Mouse (Mus musculus): ENCODE measurements around the gene Cotl1. TPM values are rescaled to one million over a fixed set of nuclear protein-coding genes. Genes with fewer than 3 reads are reported as not detected.
"Not testable (repeated sequence)": the region's sequence is repeated elsewhere in the genome, so short reads cannot be mapped to it uniquely, and the experiment has no call there.

Cotl1 gene
- polyA plus RNA-seq, 1 experiment from 2014 or later = 54.6 TPM

DNA sequence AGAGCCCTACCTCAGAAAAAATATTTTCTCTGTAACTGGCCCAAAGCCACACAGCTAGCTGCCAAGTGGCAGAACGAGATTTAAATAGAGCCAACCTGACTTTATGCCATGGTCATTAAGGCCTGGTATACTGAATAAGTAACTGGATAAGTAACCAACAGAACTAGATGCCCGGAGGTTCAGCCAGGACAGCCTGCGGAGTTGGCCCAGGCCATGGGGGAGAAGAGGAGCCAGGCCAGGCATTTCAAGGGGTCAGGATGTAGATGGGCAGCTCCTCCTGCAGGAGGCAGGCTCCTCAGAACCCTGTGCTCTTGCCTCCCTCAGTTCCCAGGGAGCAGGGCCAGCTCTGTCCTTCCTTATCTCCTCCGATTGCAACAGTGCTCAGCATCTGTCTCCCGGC lies 15.3 kb upstream of the Cotl1 start:
- Histone ChIP-seq H3K36me3 (ENCODE audit: insufficient read depth, low read length) (no peaks in the 10 kb centered on the region), H3K4me1 (ENCODE audit: insufficient read depth, low read depth, low read length) (no peaks in the 10 kb centered on the region), H3K27ac (ENCODE audit: low read length) (no peak overlapping the region), H3K9ac (replicated peaks; ENCODE audit: low read depth) (no peak overlapping the region), H3K9me3 (ENCODE audit: low read length) (no peaks in the 10 kb centered on the region), H3K27me3 (replicated peaks; ENCODE audit: insufficient read depth, low read length) (no peaks in the 10 kb centered on the region), H3K4me2 (replicated peaks; ENCODE audit: low read depth, low read length) (no peak overlapping the region), H3K4me3 (ENCODE audit: low read depth, low read length) (no peak overlapping the region)
- ATAC-seq (no peak), DNase-seq (ENCODE audit: low spot score) (no peak)
- TF ChIP-seq EP300 (IDR thresholded peaks at IDR 0.05) (no peak), CTCF (IDR thresholded peaks at IDR 0.05) (peak; percentile 30)
- WGBS = 59% methylated on average over 5 of the region's 5 CpGs

DNA sequence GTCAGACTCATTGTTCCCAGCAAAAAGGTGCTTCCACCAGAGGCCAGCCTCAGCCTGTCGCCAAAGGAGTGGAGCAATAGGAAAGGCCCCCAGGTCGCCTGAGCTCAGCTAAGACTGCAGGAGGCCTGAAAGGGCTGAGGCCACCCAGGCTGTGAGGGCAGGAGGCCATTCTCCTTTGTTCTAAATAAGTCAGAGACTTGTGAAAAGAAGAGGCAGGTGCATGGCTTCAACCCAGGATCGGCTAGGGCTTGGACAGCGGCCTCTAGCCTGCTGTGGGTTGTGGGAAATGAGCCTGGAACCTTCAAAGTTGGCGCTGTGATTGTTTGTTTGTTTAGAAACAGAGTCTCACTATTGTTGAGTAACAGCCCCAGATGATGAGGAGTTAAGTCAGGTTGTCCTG lies 13.7 kb upstream of the Cotl1 start:
- Histone ChIP-seq H3K9me3 (ENCODE audit: low read length) (no peaks in the 10 kb centered on the region), H3K4me2 (replicated peaks; ENCODE audit: low read depth, low read length) (no peak overlapping the region), H3K4me3 (ENCODE audit: low read depth, low read length) (no peak overlapping the region), H3K9ac (replicated peaks; ENCODE audit: low read depth) (no peak overlapping the region), H3K27me3 (replicated peaks; ENCODE audit: insufficient read depth, low read length) (no peaks in the 10 kb centered on the region), H3K4me1 (ENCODE audit: insufficient read depth, low read depth, low read length) (no peaks in the 10 kb centered on the region), H3K36me3 (ENCODE audit: insufficient read depth, low read length) (no peaks in the 10 kb centered on the region), H3K27ac (ENCODE audit: low read length) (no peak overlapping the region)
- DNase-seq (ENCODE audit: low spot score) = no peak
- WGBS = 48% methylated on average over 5 of the region's 5 CpGs
- no peak for TF ChIP-seq CTCF (IDR thresholded peaks at IDR 0.05)
- no peak for TF ChIP-seq EP300 (IDR thresholded peaks at IDR 0.05)
- no peak for ATAC-seq

DNA sequence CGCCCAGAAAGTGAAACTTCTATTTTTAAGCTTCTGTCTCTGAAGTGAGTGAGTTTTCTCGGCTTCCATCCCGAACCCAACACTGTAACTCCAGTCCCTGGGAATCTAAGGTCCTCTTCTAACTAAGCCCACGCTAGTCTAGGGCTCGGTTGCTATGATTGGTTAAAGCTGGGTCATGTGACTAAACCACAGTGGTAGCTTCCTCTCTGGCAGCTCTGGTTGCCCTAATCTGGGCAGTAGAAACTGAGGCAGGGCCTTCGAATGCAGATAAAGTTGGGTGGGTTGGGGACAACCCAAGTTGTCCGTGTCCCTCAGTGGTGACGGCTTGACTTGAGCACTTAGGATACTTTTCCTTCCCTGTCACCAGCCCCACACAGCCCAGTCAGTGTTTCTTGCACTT lies 13.2 kb upstream of the Cotl1 start:
- no peaks in the 10 kb centered on the region for H3K4me1 ChIP-seq (ENCODE audit: insufficient read depth, low read depth, low read length)
- no peaks in the 10 kb centered on the region for H3K36me3 ChIP-seq (ENCODE audit: insufficient read depth, low read length)
- H3K4me2 ChIP-seq (replicated peaks; ENCODE audit: low read depth, low read length) = no peak overlapping the region
- H3K27me3 ChIP-seq (replicated peaks; ENCODE audit: insufficient read depth, low read length) = no peaks in the 10 kb centered on the region
- H3K27ac ChIP-seq (ENCODE audit: low read length) = no peak overlapping the region
- no peak for TF ChIP-seq CTCF (IDR thresholded peaks at IDR 0.05)
- no peak for TF ChIP-seq EP300 (IDR thresholded peaks at IDR 0.05)
- no peak for ATAC-seq
- H3K4me3 ChIP-seq (ENCODE audit: low read depth, low read length) = no peak overlapping the region
- 77% methylated on average over 8 of the region's 8 CpGs for WGBS
- no peaks in the 10 kb centered on the region for H3K9me3 ChIP-seq (ENCODE audit: low read length)
- no peak overlapping the region for H3K9ac ChIP-seq (replicated peaks; ENCODE audit: low read depth)
- DNase-seq (ENCODE audit: low spot score) = no peak

DNA sequence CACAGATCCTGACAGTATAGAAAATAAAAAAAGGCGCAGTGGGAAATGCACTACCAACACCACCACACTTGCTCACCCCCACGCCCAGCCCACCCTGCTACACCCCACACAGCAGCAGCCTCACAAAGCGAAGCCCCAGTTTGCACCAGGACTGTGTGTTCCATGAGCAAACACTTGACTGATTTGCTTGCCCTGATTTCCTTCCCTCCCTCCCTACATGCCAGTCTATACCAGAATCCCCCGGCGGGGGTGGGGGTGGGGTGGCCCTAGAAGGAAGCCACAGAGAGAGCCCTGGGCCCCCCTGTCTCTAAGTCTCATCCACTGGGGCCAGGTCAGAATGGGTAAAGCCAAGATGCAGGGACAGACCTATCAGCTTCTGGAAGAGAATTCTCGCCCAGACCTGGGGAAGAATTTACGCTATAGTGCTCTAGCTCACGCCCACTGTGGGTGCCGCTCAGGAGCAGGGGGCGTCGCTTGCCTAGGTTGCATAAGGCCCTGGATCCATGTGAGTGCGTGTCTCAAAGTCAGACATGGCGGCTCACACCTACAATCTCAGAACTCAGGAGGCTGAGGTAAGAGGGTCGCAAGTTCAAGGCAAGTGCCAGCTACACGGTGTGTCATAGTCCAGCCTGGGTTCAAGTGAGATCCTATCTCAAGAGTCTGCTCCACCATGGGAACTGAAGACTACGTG lies 7.0 kb upstream of the Cotl1 start:
- WGBS = 52% methylated on average over 16 of the region's 16 CpGs
- H3K36me3 ChIP-seq (ENCODE audit: insufficient read depth, low read length) = no peaks in the 10 kb centered on the region
- no peak overlapping the region for H3K4me2 ChIP-seq (replicated peaks; ENCODE audit: low read depth, low read length)
- H3K9me3 ChIP-seq (ENCODE audit: low read length) = no peaks in the 10 kb centered on the region
- no peak overlapping the region for H3K27ac ChIP-seq (ENCODE audit: low read length)
- no peak overlapping the region for H3K9ac ChIP-seq (replicated peaks; ENCODE audit: low read depth)
- TF ChIP-seq CTCF (IDR thresholded peaks at IDR 0.05) (no peak), EP300 (IDR thresholded peaks at IDR 0.05) (no peak)
- H3K4me3 ChIP-seq (ENCODE audit: low read depth, low read length) = no peak overlapping the region
- peak; percentile 49 for DNase-seq (ENCODE audit: low spot score)
- H3K27me3 ChIP-seq (replicated peaks; ENCODE audit: insufficient read depth, low read length) = no peaks in the 10 kb centered on the region
- no peaks in the 10 kb centered on the region for H3K4me1 ChIP-seq (ENCODE audit: insufficient read depth, low read depth, low read length)
- ATAC-seq = peak; percentile 50

DNA sequence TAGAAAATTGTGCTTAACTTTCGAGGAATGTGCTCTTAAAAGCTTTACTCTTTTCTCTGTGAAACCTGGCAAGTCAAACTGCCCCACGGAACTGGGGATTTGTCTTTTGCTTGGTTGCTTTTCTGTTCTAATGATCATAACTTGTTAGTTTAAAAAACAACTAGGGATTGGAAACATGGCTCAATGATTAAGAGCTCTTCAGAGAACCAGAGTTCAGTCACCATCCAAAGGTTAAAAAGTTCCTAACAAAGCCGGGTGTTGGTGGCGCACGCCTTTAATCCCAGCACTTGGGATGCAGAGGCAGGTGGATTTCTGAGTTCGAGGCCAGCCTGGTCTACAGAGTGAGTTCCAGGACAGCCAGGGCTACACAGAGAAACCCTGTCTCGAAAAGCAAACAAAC lies 5.4 kb upstream of the Cotl1 start:
- ATAC-seq; H3K4me1 ChIP-seq (ENCODE audit: insufficient read depth, low read depth, low read length); DNase-seq (ENCODE audit: low spot score): not testable (repeated sequence)

DNA sequence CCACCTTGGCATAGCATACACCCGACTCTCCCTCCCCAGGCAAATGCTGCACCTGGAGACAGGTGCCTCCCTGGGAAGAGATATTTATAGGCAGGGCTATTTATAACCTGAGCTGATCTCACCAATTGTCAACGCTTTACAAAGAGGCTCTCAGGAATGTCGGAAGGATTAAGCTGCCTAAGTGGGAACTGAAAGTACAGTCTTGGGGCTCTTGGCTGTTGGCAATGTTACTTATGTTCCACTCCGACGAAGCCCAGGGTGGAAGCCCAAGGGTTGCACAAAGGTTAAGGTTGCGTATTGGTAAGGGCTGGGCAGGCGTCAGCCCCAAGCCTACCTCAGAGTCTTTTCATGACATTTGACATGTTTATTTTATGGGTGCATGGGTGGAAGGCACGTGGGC lies 4.2 kb upstream of the Cotl1 start:
- H3K27me3 ChIP-seq (replicated peaks; ENCODE audit: insufficient read depth, low read length) = no peaks in the 10 kb centered on the region
- 12% methylated on average over 8 of the region's 8 CpGs for WGBS
- no peaks in the 10 kb centered on the region for H3K36me3 ChIP-seq (ENCODE audit: insufficient read depth, low read length)
- TF ChIP-seq CTCF (IDR thresholded peaks at IDR 0.05) (no peak), EP300 (IDR thresholded peaks at IDR 0.05) (peak; percentile 82)
- H3K9ac ChIP-seq (replicated peaks; ENCODE audit: low read depth) = no peak overlapping the region
- DNase-seq (ENCODE audit: low spot score) = peak; percentile 88
- ATAC-seq = peak; percentile 40
- no peak overlapping the region for H3K27ac ChIP-seq (ENCODE audit: low read length)
- H3K4me2 ChIP-seq (replicated peaks; ENCODE audit: low read depth, low read length) = no peak overlapping the region
- peaks cover 8% of the 10 kb centered on the region; the same call in 1 of the 2 replicates for H3K4me1 ChIP-seq (ENCODE audit: insufficient read depth, low read depth, low read length)
- H3K9me3 ChIP-seq (ENCODE audit: low read length) = no peaks in the 10 kb centered on the region
- H3K4me3 ChIP-seq (ENCODE audit: low read depth, low read length) = no peak overlapping the region

More for the DNA sequence above, 5.4 kb upstream of the Cotl1 start:
- H3K4me2 ChIP-seq (replicated peaks; ENCODE audit: low read depth, low read length); H3K36me3 ChIP-seq (ENCODE audit: insufficient read depth, low read length); H3K4me3 ChIP-seq (ENCODE audit: low read depth, low read length); H3K9ac ChIP-seq (replicated peaks; ENCODE audit: low read depth); H3K27me3 ChIP-seq (replicated peaks; ENCODE audit: insufficient read depth, low read length); H3K27ac ChIP-seq (ENCODE audit: low read length); H3K9me3 ChIP-seq (ENCODE audit: low read length): not testable (repeated sequence)
- WGBS = 70% methylated on average over 7 of the region's 7 CpGs

DNA sequence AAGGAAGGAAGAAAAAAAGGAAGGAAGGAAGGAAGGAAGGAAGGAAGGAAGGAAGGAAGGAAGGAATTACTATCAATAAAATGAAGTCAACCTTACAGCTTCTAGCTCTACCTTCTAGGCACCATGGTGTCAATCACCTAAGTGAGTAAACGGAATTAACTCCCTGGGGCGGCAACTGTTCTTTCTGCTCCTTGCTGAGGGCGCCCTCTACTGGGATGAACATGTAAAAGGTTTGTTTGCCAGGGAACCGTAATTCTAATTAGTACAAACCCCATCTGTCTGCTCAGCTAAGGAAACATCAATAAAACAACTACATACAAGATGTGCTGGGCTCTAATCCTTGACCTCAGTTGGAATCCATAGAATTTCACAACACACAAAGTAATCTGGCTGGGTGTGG lies 3.1 kb upstream of the Cotl1 start:
- Histone ChIP-seq H3K36me3 (ENCODE audit: insufficient read depth, low read length) (no peaks in the 10 kb centered on the region), H3K27ac (ENCODE audit: low read length) (no peak overlapping the region), H3K9ac (replicated peaks; ENCODE audit: low read depth) (no peak overlapping the region), H3K4me3 (ENCODE audit: low read depth, low read length) (no peak overlapping the region), H3K27me3 (replicated peaks; ENCODE audit: insufficient read depth, low read length) (no peaks in the 10 kb centered on the region), H3K4me2 (replicated peaks; ENCODE audit: low read depth, low read length) (no peak overlapping the region), H3K9me3 (ENCODE audit: low read length) (no peaks in the 10 kb centered on the region), H3K4me1 (ENCODE audit: insufficient read depth, low read depth, low read length) (peaks cover 14% of the 10 kb centered on the region; the same call in 1 of the 2 replicates)
- peak; percentile 33; the same call in 1 of the 2 replicates for TF ChIP-seq EP300 (IDR thresholded peaks at IDR 0.05)
- peak; percentile 89 for TF ChIP-seq CTCF (IDR thresholded peaks at IDR 0.05)
- ATAC-seq (no peak), DNase-seq (ENCODE audit: low spot score) (peak; percentile 88)
- WGBS = 2% methylated on average over 4 of the region's 4 CpGs
